Mouse (Mus musculus) small intestine, adult 2 months (tissue): ENCODE measurements at regions not wholly inside any gene's neighbourhood (a gene's known extent, or its start where the extent isn't known, plus 50 kb on each side); places are given as distances from the start of the nearest gene placed in this dataset.

Experiments
- H3K27ac ChIP-seq: fragments of 200-500 bp; 2 replicates; pipeline ENCODE4 v1.5.1; 2012; ENCODE audit warnings: low read depth, low read length, control low read depth, inconsistent platforms; ENCODE audit not compliant: insufficient read depth
- H3K27me3 ChIP-seq: fragments of 200-500 bp; 2 replicates; pipeline ENCODE4 v1.6.1; 2012; ENCODE audit warnings: mild to moderate bottlenecking, moderate library complexity, low read length, inconsistent platforms; ENCODE audit not compliant: control insufficient read depth, insufficient read depth
- H3K36me3 ChIP-seq: fragments of 200-500 bp; 2 replicates; pipeline ENCODE4 v1.6.1; 2012; ENCODE audit warnings: mild to moderate bottlenecking, low read length, control low read depth, inconsistent platforms; ENCODE audit not compliant: control insufficient read depth, insufficient read depth
- H3K4me1 ChIP-seq: fragments of 200-500 bp; 2 replicates; pipeline ENCODE4 v1.6.1; 2012; ENCODE audit warnings: low read length, inconsistent platforms, mixed read lengths; ENCODE audit not compliant: control insufficient read depth, insufficient read depth, insufficient read length
- H3K4me3 ChIP-seq: fragments of 200-500 bp; 2 replicates; pipeline ENCODE4 v1.5.1; 2012; ENCODE audit warnings: low read depth, mild to moderate bottlenecking, control low read depth, inconsistent platforms, low read length, moderate library complexity
- CTCF ChIP-seq: fragments of 200-500 bp; IDR thresholded peaks from 2 replicates; pipeline ENCODE4 v1.5.1; 2012; ENCODE audit warnings: low read depth, mild to moderate bottlenecking, control low read depth, inconsistent platforms, low read length, moderate library complexity, mixed read lengths; ENCODE audit not compliant: insufficient replicate concordance, insufficient read length; ENCODE audit errors: extremely low read depth
- POLR2A ChIP-seq: fragments of 200-500 bp; IDR thresholded peaks from 2 replicates; pipeline ENCODE4 v1.6.1; 2012; ENCODE audit warnings: low read depth, mild to moderate bottlenecking, control low read depth, inconsistent platforms, low read length, moderate library complexity
- WGBS: fragments of 180-500 bp; shearing (Covaris S2); methylation state at CpG from one replicate; pipeline ENCODE4 v1.1.7; 2018; 5-methylcytosine and 5-hydroxymethylcytosine counted together

GRCm38 (mm10) chr8:46385806-46386205 lies 85.0 kb upstream of the Acsl1 start:
- no peak overlapping the region for H3K4me3 ChIP-seq

GRCm38 (mm10) chr8:46386553-46386952 lies 84.3 kb upstream of the Acsl1 start:
- WGBS = 89% methylated on average over 4 of the region's 4 CpGs
- no peaks in the 10 kb centered on the region for H3K27me3 ChIP-seq
- H3K4me1 ChIP-seq = peaks cover 26% of the 10 kb centered on the region
- H3K27ac ChIP-seq = no peak overlapping the region
- H3K36me3 ChIP-seq = no peaks in the 10 kb centered on the region
- H3K4me3 ChIP-seq = no peak overlapping the region
- TF ChIP-seq CTCF = no peak
- no peak for TF ChIP-seq POLR2A

More at GRCm38 (mm10) chr8:46385806-46386205, 85.0 kb upstream of the Acsl1 start:
- 94% methylated on average over 6 of the region's 6 CpGs for WGBS
- no peak for TF ChIP-seq POLR2A
- TF ChIP-seq CTCF = no peak
- no peaks in the 10 kb centered on the region for H3K27me3 ChIP-seq
- H3K4me1 ChIP-seq = peaks cover 26% of the 10 kb centered on the region
- no peak overlapping the region for H3K27ac ChIP-seq
- H3K36me3 ChIP-seq = no peaks in the 10 kb centered on the region

- WGBS = 45% methylated on average over 5 of the region's 5 CpGs
- Histone ChIP-seq H3K4me3 (no peak overlapping the region), H3K4me1 (peaks cover 26% of the 10 kb centered on the region), H3K27ac (no peak overlapping the region), H3K27me3 (no peaks in the 10 kb centered on the region), H3K36me3 (no peaks in the 10 kb centered on the region)
- no peak for TF ChIP-seq POLR2A
- no peak for TF ChIP-seq CTCF
Measured at GRCm38 (mm10) chr8:46387037-46387436, 83.8 kb upstream of the Acsl1 start.

- Histone ChIP-seq H3K4me3 (no peak overlapping the region), H3K27ac (no peak overlapping the region), H3K36me3 (no peaks in the 10 kb centered on the region), H3K27me3 (no peaks in the 10 kb centered on the region), H3K4me1 (peaks cover 26% of the 10 kb centered on the region)
- TF ChIP-seq CTCF (no peak), POLR2A (no peak)
- 41% methylated on average over 3 of the region's 3 CpGs for WGBS
Measured at GRCm38 (mm10) chr8:46388421-46388820, 82.4 kb upstream of the Acsl1 start.

- WGBS = 34% methylated on average over 6 of the region's 6 CpGs
- Histone ChIP-seq H3K4me1 (peaks cover 24% of the 10 kb centered on the region), H3K27me3 (no peaks in the 10 kb centered on the region), H3K36me3 (no peaks in the 10 kb centered on the region), H3K4me3 (no peak overlapping the region), H3K27ac (no peak overlapping the region)
- TF ChIP-seq POLR2A (no peak), CTCF (no peak)
Measured at GRCm38 (mm10) chr8:46390431-46390830, 80.4 kb upstream of the Acsl1 start.

GRCm38 (mm10) chr8:46391678-46392077 lies 79.2 kb upstream of the Acsl1 start:
- TF ChIP-seq CTCF = no peak
- no peak for TF ChIP-seq POLR2A
- WGBS = 76% methylated on average over 6 of the region's 6 CpGs

GRCm38 (mm10) chr8:46393296-46393695 lies 77.5 kb upstream of the Acsl1 start:
- Histone ChIP-seq H3K36me3 (no peaks in the 10 kb centered on the region), H3K4me1 (peaks cover 13% of the 10 kb centered on the region), H3K27ac (no peak overlapping the region), H3K27me3 (no peaks in the 10 kb centered on the region), H3K4me3 (no peak overlapping the region)
- WGBS = 94% methylated on average over 5 of the region's 5 CpGs
- TF ChIP-seq CTCF (no peak), POLR2A (no peak)

More at GRCm38 (mm10) chr8:46391678-46392077, 79.2 kb upstream of the Acsl1 start:
- H3K4me3 ChIP-seq = no peak overlapping the region
- H3K4me1 ChIP-seq = peaks cover 20% of the 10 kb centered on the region
- no peaks in the 10 kb centered on the region for H3K27me3 ChIP-seq
- H3K27ac ChIP-seq = no peak overlapping the region
- no peaks in the 10 kb centered on the region for H3K36me3 ChIP-seq

- Histone ChIP-seq H3K27me3 (no peaks in the 10 kb centered on the region), H3K4me3 (no peak overlapping the region), H3K36me3 (no peaks in the 10 kb centered on the region), H3K4me1 (peaks cover 10% of the 10 kb centered on the region), H3K27ac (no peak overlapping the region)
- TF ChIP-seq CTCF (no peak), POLR2A (no peak)
- 79% methylated on average over 5 of the region's 5 CpGs for WGBS
Measured at GRCm38 (mm10) chr8:46394750-46395149, 76.1 kb upstream of the Acsl1 start.
